Mouse (Mus musculus): ENCODE results near the gene Olfr223. TPM values are rescaled to one million over a fixed set of nuclear protein-coding genes. Genes with fewer than 3 reads are reported as not detected.
"Not testable (repeated sequence)": the region's sequence is repeated elsewhere in the genome, so short reads cannot be mapped to it uniquely, and the experiment has no call there.

Gene Olfr223
- total RNA-seq, 2 experiments from 2014 or later, result not detected

GRCm38 (mm10) chr11:59596950-59597349 is 3.9 kb upstream of the Olfr223 start:
- DNase-seq (ENCODE audit: low spot score in 2 of 2), result no peak

- no peak for DNase-seq (ENCODE audit: low spot score in 2 of 2)
These were observed 3.0 kb upstream of the Olfr223 start for GRCm38 (mm10) chr11:59596091-59596490.

GRCm38 (mm10) chr11:59589496-59589895 is 3.6 kb downstream of the Olfr223 start:
- no peak for DNase-seq (ENCODE audit: low spot score in 2 of 2)

- no peak for DNase-seq (ENCODE audit: low spot score in 2 of 2)
These were observed 8.6 kb downstream of the Olfr223 start for GRCm38 (mm10) chr11:59584539-59584938.

- not testable (repeated sequence) for DNase-seq (ENCODE audit: low spot score in 2 of 2)
These were observed 17.0 kb downstream of the Olfr223 start, which contains the start of gene Olfr222 for GRCm38 (mm10) chr11:59576135-59576534. Gene Olfr222 (minus strand): TSS chr11:59576235.

GRCm38 (mm10) chr11:59575726-59576125 is 17.4 kb downstream of the Olfr223 start:
- no peak for DNase-seq (ENCODE audit: low spot score in 2 of 2)

GRCm38 (mm10) chr11:59569306-59569705 is 23.8 kb downstream of the Olfr223 start:
- DNase-seq (ENCODE audit: low spot score in 2 of 2), result no peak

GRCm38 (mm10) chr11:59562837-59563236 is 30.3 kb downstream of the Olfr223 start:
- DNase-seq (ENCODE audit: low spot score in 2 of 2), result no peak

- DNase-seq (ENCODE audit: low spot score in 2 of 2), result no peak
These were observed 30.8 kb downstream of the Olfr223 start for GRCm38 (mm10) chr11:59562336-59562735.

GRCm38 (mm10) chr11:59560906-59561305 is 32.2 kb downstream of the Olfr223 start:
- no peak for DNase-seq (ENCODE audit: low spot score in 2 of 2)

- DNase-seq (ENCODE audit: low spot score in 2 of 2), result no peak
These were observed 38.6 kb downstream of the Olfr223 start for GRCm38 (mm10) chr11:59554535-59554934.

- no peak for DNase-seq (ENCODE audit: low spot score in 2 of 2)
These were observed 39.0 kb downstream of the Olfr223 start for GRCm38 (mm10) chr11:59554127-59554526.

GRCm38 (mm10) chr11:59544005-59544404 is 49.1 kb downstream of the Olfr223 start:
- no peak for DNase-seq (ENCODE audit: low spot score in 2 of 2)

- no peak for DNase-seq (ENCODE audit: low spot score in 2 of 2)
These were observed 49.7 kb downstream of the Olfr223 start for GRCm38 (mm10) chr11:59543376-59543775.

- no peak for DNase-seq (ENCODE audit: low spot score in 2 of 2)
These were observed 50.6 kb downstream of the Olfr223 start for GRCm38 (mm10) chr11:59542442-59542841.

- DNase-seq (ENCODE audit: low spot score in 2 of 2), result no peak
These were observed 51.8 kb downstream of the Olfr223 start, which contains the start of gene Nlrp3 for GRCm38 (mm10) chr11:59541324-59541723. Gene Nlrp3 (plus strand): TSS chr11:59541568.

- DNase-seq (ENCODE audit: low spot score in 2 of 2), result no peak
These were observed 53.0 kb downstream of the Olfr223 start for GRCm38 (mm10) chr11:59540123-59540522.

Other genes with a start within 250 kb of the Olfr223 start
- not detected for gene Prss38, start 217.6 kb downstream of the Olfr223 start, total RNA-seq (2021)
- 10 to 100 TPM; 11.4 to 12.1 TPM for gene Jmjd4, start 143.2 kb downstream of the Olfr223 start, total RNA-seq (2021)
- 10 to 100 TPM; 73.3 to 76.6 TPM for gene Snap47, start 142.1 kb downstream of the Olfr223 start, total RNA-seq (2021)
- gene Zfp867, start 120.8 kb downstream of the Olfr223 start, total RNA-seq (2021), result 10 to 100 TPM in 1 of 2 experiments, 1 to 10 TPM in 1; 9.7 to 10.1 TPM
- gene Zkscan17, start 66.5 kb downstream of the Olfr223 start, total RNA-seq (2021), result 10 to 100 TPM; 37.3 to 38.1 TPM
- gene Nlrp3, start 51.7 kb downstream of the Olfr223 start, total RNA-seq (2021), result under 1 TPM; 0.84 to 0.85 TPM
- gene Olfr222, start 17.1 kb downstream of the Olfr223 start, total RNA-seq (2021), result not detected
- gene Mprip, start 68.0 kb upstream of the Olfr223 start, total RNA-seq (2021), result 100 to 1,000 TPM; 235 to 240 TPM
- 1 to 10 TPM; 5.4 to 6.6 TPM for gene Pld6, start 194.4 kb upstream of the Olfr223 start, total RNA-seq (2021)
- 10 to 100 TPM; 34.5 to 35.7 TPM for gene Flcn, start 216.7 kb upstream of the Olfr223 start, total RNA-seq (2021)
- 10 to 100 TPM; 33.3 to 37.8 TPM for gene Nt5m, start 246.2 kb upstream of the Olfr223 start, total RNA-seq (2021)
- gene Cops3, start 246.5 kb upstream of the Olfr223 start, total RNA-seq (2021), result 100 to 1,000 TPM; 113 to 118 TPM

Measured in adrenal gland, postnatal 4 days (tissue).